Mouse (Mus musculus) cerebellum, adult (tissue): Measurements from ENCODE around the gene Sspo.

Experiments used
- ATAC-seq: cut with Nextera tagmentation; 2 replicates; pipeline ENCODE4 v1.9.2; 2017; ENCODE audit warnings: mild to moderate bottlenecking, moderate library complexity, mixed read lengths; ENCODE audit not compliant: insufficient number of reproducible peaks, low FRiP score, low TSS enrichment

Gene Sspo

GRCm38 (mm10) chr6:48537105-48537954 is 89.3 kb downstream of the Sspo start, which contains the start of gene Atp6v0e2:
TSS of gene Atp6v0e2 (plus strand) at chr6:48537615.
- peak; percentile 92 for ATAC-seq

GRCm38 (mm10) chr6:48538841-48539737 is 91.1 kb downstream of the Sspo start:
- ATAC-seq, result no peak

GRCm38 (mm10) chr6:48539860-48540259 is 91.8 kb downstream of the Sspo start:
- no peak for ATAC-seq

- ATAC-seq, result no peak
Measured at GRCm38 (mm10) chr6:48540721-48541120, 92.7 kb downstream of the Sspo start.

GRCm38 (mm10) chr6:48541560-48542450 is 93.8 kb downstream of the Sspo start:
- no peak for ATAC-seq

- no peak for ATAC-seq
Measured at GRCm38 (mm10) chr6:48542631-48543030, 94.6 kb downstream of the Sspo start.

- ATAC-seq, result no peak
Measured at GRCm38 (mm10) chr6:48545251-48545650, 97.2 kb downstream of the Sspo start.

GRCm38 (mm10) chr6:48546271-48546670 is 98.2 kb downstream of the Sspo start:
- no peak for ATAC-seq

- no peak for ATAC-seq
Measured at GRCm38 (mm10) chr6:48546858-48547257, 98.8 kb downstream of the Sspo start.

- ATAC-seq, result no peak
Measured at GRCm38 (mm10) chr6:48548314-48548713, 100.3 kb downstream of the Sspo start.
